Mouse (Mus musculus) spleen, adult 2 months (tissue): ENCODE measurements at regions not wholly inside any gene's neighbourhood (a gene's known extent, or its start where the extent isn't known, plus 50 kb on each side); places are given as distances from the start of the nearest gene placed in this dataset.

Source experiments
- CTCF ChIP-seq: fragments of 200-500 bp; IDR thresholded peaks from 2 replicates; pipeline ENCODE4 v1.5.1; 2011; ENCODE audit warnings: mild to moderate bottlenecking, inconsistent platforms; ENCODE audit not compliant: insufficient read depth, insufficient read length, insufficient replicate concordance; ENCODE audit errors: extremely low read depth
- POLR2A ChIP-seq: fragments of 200-500 bp; IDR thresholded peaks from 2 replicates; pipeline ENCODE4 v1.6.1; 2011; ENCODE audit warnings: low read depth, low read length, inconsistent platforms

DNA sequence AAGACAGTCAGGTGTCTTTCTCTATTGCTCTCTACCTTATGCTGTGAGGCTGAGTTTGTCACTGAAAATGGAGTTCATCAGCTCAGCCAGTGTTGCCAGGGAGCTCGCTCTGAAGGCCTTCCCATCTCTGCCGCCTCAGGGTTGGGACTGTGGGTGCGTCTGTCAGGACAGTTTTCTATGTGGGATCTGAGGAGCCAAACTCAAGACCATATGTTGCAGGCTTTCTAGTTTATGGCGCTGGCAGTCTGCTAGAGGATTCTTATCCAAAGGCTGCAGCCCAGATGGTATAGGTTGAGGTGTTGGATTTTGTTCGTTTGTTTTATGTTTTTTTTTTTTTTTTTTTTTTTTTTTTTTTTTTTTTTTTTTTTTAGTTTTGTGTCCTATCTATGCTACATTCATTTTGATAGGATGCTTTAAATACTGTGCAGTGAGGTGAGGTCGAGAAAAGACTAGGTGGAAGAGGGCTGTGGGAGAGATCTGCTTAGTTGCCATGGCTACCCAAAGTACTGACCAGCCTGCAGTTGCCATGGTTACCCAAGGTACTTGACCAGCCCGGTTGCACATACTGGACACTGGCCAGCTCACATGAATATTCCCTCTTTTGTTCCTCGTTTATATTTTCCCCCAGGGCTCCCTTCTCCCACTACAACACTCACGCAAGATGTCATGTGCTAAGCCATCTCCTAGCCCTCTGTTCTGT is 65.8 kb upstream of the Pced1b start:
- no peak for TF ChIP-seq CTCF
- no peak for TF ChIP-seq POLR2A
